Mouse (Mus musculus): ENCODE results near the gene Capn12.

- no peak for TF ChIP-seq USF1 (IDR thresholded peaks at IDR 0.05; ENCODE audit: low read depth, low read length)
- TF ChIP-seq MAFK (IDR thresholded peaks at IDR 0.05; ENCODE audit: insufficient replicate concordance, low read length), result no peak
- TF ChIP-seq CTCF (conservative IDR thresholded peaks at IDR 0.05 in 1 of 2, IDR thresholded peaks at IDR 0.05 in 1 of 2; ENCODE audit: low read depth in 2 of 2, low read length in 2 of 2), result no peak
Measured at GRCm38 (mm10) chr7:28836936-28837335, 44.3 kb upstream of the Capn12 start.
